Mouse (Mus musculus) embryonic fibroblast, embryonic 13.5 days (primary cell): Measurements from ENCODE around the gene Cpt1b.

Experiments
- CTCF ChIP-seq: IDR thresholded peaks from 2 replicates; pipeline ENCODE4 v1.5.1; 2011; ENCODE audit warnings: mild to moderate bottlenecking, control low read depth, low read length, moderate library complexity, borderline replicate concordance; ENCODE audit not compliant: insufficient read depth
- POLR2A ChIP-seq: IDR thresholded peaks from 2 replicates; pipeline ENCODE4 v1.6.1; 2011; ENCODE audit warnings: low read depth, mild to moderate bottlenecking, control low read depth, low read length, moderate library complexity

DNA sequence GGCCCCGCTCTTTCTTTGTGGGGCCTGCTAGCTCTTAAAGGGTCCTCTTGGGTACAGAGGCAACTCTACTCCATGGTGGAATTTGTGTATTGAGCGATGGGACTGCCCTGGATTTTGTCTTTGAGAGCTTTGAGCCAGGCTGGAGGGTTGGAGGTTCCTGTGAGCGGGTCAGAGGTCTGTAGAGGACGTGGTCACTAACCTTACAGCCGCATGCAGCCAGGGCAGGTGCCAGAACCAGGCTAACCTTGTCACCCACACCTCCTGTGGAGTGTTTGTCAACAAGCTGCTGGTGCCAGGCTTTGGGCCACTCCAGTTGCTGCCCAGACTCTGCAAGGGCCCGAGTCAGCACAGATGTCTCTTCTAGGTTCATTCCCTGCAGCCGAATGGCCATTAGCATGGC lies 49.6 kb downstream of the Cpt1b start:
- TF ChIP-seq POLR2A (no peak), CTCF (no peak)
